ENCODE assay signal across 11 mouse cellular contexts in genomic region chr11:113709272-113709671, GRCm38 (mm10). TPM values are rescaled to one million over a fixed set of nuclear protein-coding genes. Genes with fewer than 3 reads are reported as not detected.
DNase-seq lines count a peak whose midpoint lies in the region; ATAC-seq lines count a peak whose summit lies in the region.
"Had no signal": no experiment of that assay in that cellular context is flagged by ENCODE, and none has a peak within 500 bp of the region (broad histone marks: within the 10 kb centered on the region; RNA-seq: fewer than 3 reads in every experiment).

No protein-coding gene starts in this region.

- H3K9ac ChIP-seq in kidney, embryonic 16.5 days (replicated peaks; ENCODE audit: low read length), result peak overlapping the region; percentile 26; the same call in 1 of the 2 replicates
- no peak overlapping the region for H3K9ac ChIP-seq in limb, embryonic 12.5 days (replicated peaks)

- peaks cover 26% of the 10 kb centered on the region for H3K4me1 ChIP-seq in kidney, embryonic 16.5 days (ENCODE audit: insufficient read depth, low read length)
- H3K4me1 ChIP-seq in embryonic facial prominence, embryonic 10.5 days, result peaks cover 40% of the 10 kb centered on the region
- H3K4me1 ChIP-seq in limb, embryonic 12.5 days (replicated peaks), result peaks cover 27% of the 10 kb centered on the region

- no peaks in the 10 kb centered on the region for H3K36me3 ChIP-seq in kidney, embryonic 16.5 days (ENCODE audit: insufficient read depth, low read length)
- H3K36me3 ChIP-seq in embryonic facial prominence, embryonic 10.5 days (replicated peaks), result peaks cover 11% of the 10 kb centered on the region
- H3K36me3 ChIP-seq in limb, embryonic 12.5 days, result peaks cover 9% of the 10 kb centered on the region; the same call in 1 of the 2 replicates

- H3K27ac ChIP-seq in kidney, embryonic 16.5 days (ENCODE audit: low read length), result no peak overlapping the region
- peak overlapping the region; percentile 87 for H3K27ac ChIP-seq in embryonic facial prominence, embryonic 10.5 days (replicated peaks)
- H3K27ac ChIP-seq in limb, embryonic 12.5 days, result no peak overlapping the region

- H3K4me2 ChIP-seq in kidney, embryonic 16.5 days (replicated peaks; ENCODE audit: low read depth, low read length), result peak overlapping the region; percentile 10; the same call in 1 of the 2 replicates
- peak overlapping the region; percentile 32 for H3K4me2 ChIP-seq in limb, embryonic 12.5 days

- no peak overlapping the region for H3K4me3 ChIP-seq in kidney, embryonic 16.5 days (ENCODE audit: low read length)
- H3K4me3 ChIP-seq in embryonic facial prominence, embryonic 10.5 days, result peak overlapping the region; percentile 36
- no peak overlapping the region for H3K4me3 ChIP-seq in limb, embryonic 12.5 days (replicated peaks)

- no peak for ATAC-seq in kidney, embryonic 16.5 days (ENCODE audit: low FRiP score, low TSS enrichment)
- ATAC-seq in limb, embryonic 12.5 days (ENCODE audit: insufficient number of reproducible peaks, insufficient read depth, low FRiP score, low TSS enrichment, low read depth), result 0 out of 2 replicates have a peak, but pooled peaks have one; percentile 7

- DNase-seq in embryo, embryonic 9.5 days (ENCODE audit: extremely low spot score), result peak; percentile 24
- no peak for DNase-seq in embryo, embryonic 11 days
- DNase-seq in kidney, postnatal 4 days, result no peak
- no peak for DNase-seq in embryonic facial prominence, embryonic 10.5 days (ENCODE audit: low spot score)
- no peak for DNase-seq in ovary, postnatal 14 days (ENCODE audit: low spot score)
- DNase-seq in right cerebral cortex, postnatal 4 days, result no peak
- DNase-seq: cerebellum, postnatal 14 days; lung, adult 2 months had no signal

- peaks cover 2% of the 10 kb centered on the region; the same call in 1 of the 2 replicates for H3K27me3 ChIP-seq in kidney, embryonic 16.5 days (ENCODE audit: insufficient read depth, low read length)
- peaks cover 32% of the 10 kb centered on the region for H3K27me3 ChIP-seq in embryonic facial prominence, embryonic 10.5 days (replicated peaks; ENCODE audit: low read depth, poor library complexity, severe bottlenecking)
- H3K27me3 ChIP-seq in limb, embryonic 12.5 days, result peaks cover 16% of the 10 kb centered on the region

- no peaks in the 10 kb centered on the region for H3K9me3 ChIP-seq in kidney, embryonic 16.5 days (ENCODE audit: low read length)
- H3K9me3 ChIP-seq in embryonic facial prominence, embryonic 10.5 days, result no peaks in the 10 kb centered on the region
- no peaks in the 10 kb centered on the region for H3K9me3 ChIP-seq in limb, embryonic 12.5 days

- 18% methylated on average over 15 of the region's 15 CpGs for WGBS in kidney, embryonic 16.5 days
- WGBS in embryonic facial prominence, embryonic 10.5 days, result 7% methylated on average over 15 of the region's 15 CpGs
- WGBS in limb, embryonic 12.5 days, result 12% methylated on average over 15 of the region's 15 CpGs

RNA-seq across cellular contexts. Expression of gene Cpsf4l, which starts 0.5 kb away (rescaled TPM):
- 1.3 and 1.4 TPM in 2 replicates for polyA plus RNA-seq in kidney, embryonic 16.5 days (2015; fragmentation: Nextera tagmentation; extraction: Ambion mirVana)
- polyA plus RNA-seq in embryonic facial prominence, embryonic 10.5 days (2016; fragmentation: Nextera tagmentation; extraction: Ambion mirVana), result 0.34 and 0.69 TPM in 2 replicates
- 0.60 and 0.75 TPM in 2 replicates for polyA plus RNA-seq in limb, embryonic 12.5 days (2016; fragmentation: Nextera tagmentation; extraction: Ambion mirVana)
- polyA plus RNA-seq: lung, adult 2 months; spleen, adult 2 months had no signal

RNA-seq across cellular contexts. Expression of gene D11Wsu47e, which starts 25.1 kb away (rescaled TPM):
- polyA plus RNA-seq in kidney, embryonic 16.5 days (2015; fragmentation: Nextera tagmentation; extraction: Ambion mirVana), result 23.7 and 27.6 TPM in 2 replicates
- polyA plus RNA-seq in embryonic facial prominence, embryonic 10.5 days (2016; fragmentation: Nextera tagmentation; extraction: Ambion mirVana), result 26.4 and 28.0 TPM in 2 replicates
- polyA plus RNA-seq in limb, embryonic 12.5 days (2016; fragmentation: Nextera tagmentation; extraction: Ambion mirVana), result 23.7 and 25.8 TPM in 2 replicates

RNA-seq across cellular contexts. Expression of gene Fam104a, which starts 25.3 kb away (rescaled TPM):
- polyA plus RNA-seq in kidney, embryonic 16.5 days (2015; fragmentation: Nextera tagmentation; extraction: Ambion mirVana), result 43.8 and 45.7 TPM in 2 replicates
- polyA plus RNA-seq in embryonic facial prominence, embryonic 10.5 days (2016; fragmentation: Nextera tagmentation; extraction: Ambion mirVana), result 53.4 and 57.6 TPM in 2 replicates
- 51.8 and 54.1 TPM in 2 replicates for polyA plus RNA-seq in limb, embryonic 12.5 days (2016; fragmentation: Nextera tagmentation; extraction: Ambion mirVana)

RNA-seq across cellular contexts. Expression of gene Cdc42ep4, which starts 42.4 kb away (rescaled TPM):
- 73.9 and 74.5 TPM in 2 replicates for polyA plus RNA-seq in kidney, embryonic 16.5 days (2015; fragmentation: Nextera tagmentation; extraction: Ambion mirVana)
- 117 TPM in 2 replicates for polyA plus RNA-seq in embryonic facial prominence, embryonic 10.5 days (2016; fragmentation: Nextera tagmentation; extraction: Ambion mirVana)
- 119 and 120 TPM in 2 replicates for polyA plus RNA-seq in limb, embryonic 12.5 days (2016; fragmentation: Nextera tagmentation; extraction: Ambion mirVana)

RNA-seq across cellular contexts. Expression of gene Slc39a11, which starts 59.4 kb away (rescaled TPM):
- 23.5 and 25.4 TPM in 2 replicates for polyA plus RNA-seq in kidney, embryonic 16.5 days (2015; fragmentation: Nextera tagmentation; extraction: Ambion mirVana)
- 17.0 and 17.2 TPM in 2 replicates for polyA plus RNA-seq in embryonic facial prominence, embryonic 10.5 days (2016; fragmentation: Nextera tagmentation; extraction: Ambion mirVana)
- 17.3 and 17.9 TPM in 2 replicates for polyA plus RNA-seq in limb, embryonic 12.5 days (2016; fragmentation: Nextera tagmentation; extraction: Ambion mirVana)
